Mouse (Mus musculus): ENCODE measurements around the gene Zbtb38. TPM values are rescaled to one million over a fixed set of nuclear protein-coding genes. Genes with fewer than 3 reads are reported as not detected.

Gene Zbtb38
- polyA plus RNA-seq, 1 experiment, result 0.01 TPM

DNA sequence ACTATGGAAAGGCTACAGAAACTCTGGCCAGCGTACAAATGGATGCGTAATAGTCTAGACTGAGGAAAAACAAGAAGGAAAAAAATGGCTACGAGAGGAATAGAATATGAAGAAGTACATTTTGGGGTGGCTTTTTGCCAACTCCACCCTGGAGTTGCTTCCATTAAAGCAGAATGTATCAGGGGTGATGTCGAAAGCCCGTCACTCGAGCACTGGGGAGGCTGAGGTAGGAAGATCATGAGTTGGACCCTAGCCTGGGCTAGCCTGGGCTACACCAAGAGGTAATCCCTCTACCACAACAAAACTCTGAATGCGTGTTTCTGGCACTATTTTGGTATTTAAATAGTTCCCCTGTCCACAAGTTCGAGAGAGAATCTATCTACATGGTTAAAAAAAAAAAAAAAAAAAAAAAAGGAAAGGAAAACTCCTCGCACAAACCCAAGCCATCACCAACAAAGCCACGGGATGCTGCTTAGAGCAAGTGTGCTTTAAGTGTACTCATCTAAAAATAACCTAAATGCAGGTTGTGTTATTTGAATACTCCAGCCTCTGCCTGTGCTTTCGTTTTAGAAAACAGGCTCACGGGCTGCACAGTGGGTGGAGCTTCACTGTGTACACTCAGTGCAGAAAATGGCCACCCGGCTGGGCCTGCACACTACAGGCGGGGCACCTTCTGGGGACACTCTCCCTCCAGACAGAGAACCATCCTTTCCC lies 39.7 kb downstream of the Zbtb38 start:
- no peaks in the 10 kb centered on the region for H3K9me3 ChIP-seq (ENCODE audit: control insufficient read depth, low read length)
- no peaks in the 10 kb centered on the region for H3K27me3 ChIP-seq (ENCODE audit: control insufficient read depth)
- H3K4me1 ChIP-seq (ENCODE audit: control insufficient read depth), result peaks cover 19% of the 10 kb centered on the region
- peak overlapping the region; percentile 64 for H3K4me3 ChIP-seq (replicated peaks)
- peaks cover 9% of the 10 kb centered on the region for H3K36me3 ChIP-seq (ENCODE audit: control insufficient read depth)
- TF ChIP-seq GATA1 (IDR thresholded peaks at IDR 0.05; ENCODE audit: low read length) (no peak), TAL1 (IDR thresholded peaks at IDR 0.05; ENCODE audit: low read length) (no peak; the same call in 2 of the 3 replicates)

DNA sequence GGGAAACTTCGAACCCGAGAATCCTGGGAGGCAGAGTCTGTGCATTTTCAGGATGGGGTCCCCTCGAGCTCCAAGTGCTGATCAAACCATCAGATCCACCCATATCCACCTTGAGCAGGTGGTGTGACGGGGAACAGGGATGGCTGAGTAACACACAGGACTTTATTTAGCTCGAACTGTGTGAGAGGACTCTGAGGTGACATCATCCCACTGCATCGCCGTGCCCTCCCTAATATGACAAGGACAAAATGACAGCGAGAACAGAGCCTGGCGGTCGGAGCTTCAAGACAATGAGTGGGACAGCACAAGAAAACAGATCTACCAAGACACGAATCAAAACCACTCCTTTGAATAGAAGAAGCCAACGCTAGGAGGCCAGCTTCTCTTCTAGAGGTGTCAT lies 40.6 kb downstream of the Zbtb38 start:
- Histone ChIP-seq H3K4me1 (ENCODE audit: control insufficient read depth) (peaks cover 19% of the 10 kb centered on the region), H3K4me3 (replicated peaks) (no peak overlapping the region), H3K27me3 (ENCODE audit: control insufficient read depth) (no peaks in the 10 kb centered on the region), H3K9me3 (ENCODE audit: control insufficient read depth, low read length) (no peaks in the 10 kb centered on the region), H3K36me3 (ENCODE audit: control insufficient read depth) (peaks cover 9% of the 10 kb centered on the region)
- TF ChIP-seq TAL1 (IDR thresholded peaks at IDR 0.05; ENCODE audit: low read length), result no peak
- no peak for TF ChIP-seq GATA1 (IDR thresholded peaks at IDR 0.05; ENCODE audit: low read length)

- H3K4me3 ChIP-seq (replicated peaks), result no peak overlapping the region
- H3K27me3 ChIP-seq (ENCODE audit: control insufficient read depth), result no peaks in the 10 kb centered on the region
- TF ChIP-seq GATA1 (IDR thresholded peaks at IDR 0.05; ENCODE audit: low read length), result no peak
- no peak for TF ChIP-seq TAL1 (IDR thresholded peaks at IDR 0.05; ENCODE audit: low read length)
- H3K9me3 ChIP-seq (ENCODE audit: control insufficient read depth, low read length), result no peaks in the 10 kb centered on the region
- peaks cover 9% of the 10 kb centered on the region for H3K36me3 ChIP-seq (ENCODE audit: control insufficient read depth)
- peaks cover 26% of the 10 kb centered on the region for H3K4me1 ChIP-seq (ENCODE audit: control insufficient read depth)
Observed at GRCm38 (mm10) chr9:96710241-96710946, 42.2 kb downstream of the Zbtb38 start.

DNA sequence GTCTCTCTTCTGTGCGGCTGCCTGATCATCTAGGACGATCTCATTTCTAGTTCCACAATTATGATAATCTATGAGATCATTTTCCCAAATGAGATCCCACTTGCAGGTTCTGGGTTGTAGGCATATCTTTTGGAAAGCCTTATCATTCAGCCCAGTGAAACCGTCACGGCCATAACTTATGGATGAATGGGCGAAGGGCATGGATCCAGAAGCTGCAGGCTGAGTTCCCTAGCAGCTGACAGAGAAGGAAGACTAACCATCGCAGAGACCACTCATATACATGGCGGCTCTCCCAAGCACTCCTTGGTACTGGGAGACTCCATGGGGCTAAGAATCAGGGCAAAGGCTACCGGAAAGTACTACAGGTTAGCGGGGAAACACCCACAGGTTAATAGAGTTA lies 43.7 kb downstream of the Zbtb38 start:
- TF ChIP-seq TAL1 (IDR thresholded peaks at IDR 0.05; ENCODE audit: low read length) (no peak), GATA1 (IDR thresholded peaks at IDR 0.05; ENCODE audit: low read length) (no peak)
- Histone ChIP-seq H3K4me1 (ENCODE audit: control insufficient read depth) (peaks cover 20% of the 10 kb centered on the region), H3K36me3 (ENCODE audit: control insufficient read depth) (peaks cover 5% of the 10 kb centered on the region; the same call in 1 of the 2 replicates), H3K9me3 (ENCODE audit: control insufficient read depth, low read length) (no peaks in the 10 kb centered on the region), H3K4me3 (replicated peaks) (no peak overlapping the region), H3K27me3 (ENCODE audit: control insufficient read depth) (no peaks in the 10 kb centered on the region)

GRCm38 (mm10) chr9:96707964-96708363 lies 44.7 kb downstream of the Zbtb38 start:
- H3K36me3 ChIP-seq (ENCODE audit: control insufficient read depth), result peaks cover 5% of the 10 kb centered on the region; the same call in 1 of the 2 replicates
- H3K4me1 ChIP-seq (ENCODE audit: control insufficient read depth), result peaks cover 14% of the 10 kb centered on the region
- H3K27me3 ChIP-seq (ENCODE audit: control insufficient read depth), result no peaks in the 10 kb centered on the region
- TF ChIP-seq TAL1 (IDR thresholded peaks at IDR 0.05; ENCODE audit: low read length), result no peak
- no peak for TF ChIP-seq GATA1 (IDR thresholded peaks at IDR 0.05; ENCODE audit: low read length)
- no peaks in the 10 kb centered on the region for H3K9me3 ChIP-seq (ENCODE audit: control insufficient read depth, low read length)
- no peak overlapping the region for H3K4me3 ChIP-seq (replicated peaks)

DNA sequence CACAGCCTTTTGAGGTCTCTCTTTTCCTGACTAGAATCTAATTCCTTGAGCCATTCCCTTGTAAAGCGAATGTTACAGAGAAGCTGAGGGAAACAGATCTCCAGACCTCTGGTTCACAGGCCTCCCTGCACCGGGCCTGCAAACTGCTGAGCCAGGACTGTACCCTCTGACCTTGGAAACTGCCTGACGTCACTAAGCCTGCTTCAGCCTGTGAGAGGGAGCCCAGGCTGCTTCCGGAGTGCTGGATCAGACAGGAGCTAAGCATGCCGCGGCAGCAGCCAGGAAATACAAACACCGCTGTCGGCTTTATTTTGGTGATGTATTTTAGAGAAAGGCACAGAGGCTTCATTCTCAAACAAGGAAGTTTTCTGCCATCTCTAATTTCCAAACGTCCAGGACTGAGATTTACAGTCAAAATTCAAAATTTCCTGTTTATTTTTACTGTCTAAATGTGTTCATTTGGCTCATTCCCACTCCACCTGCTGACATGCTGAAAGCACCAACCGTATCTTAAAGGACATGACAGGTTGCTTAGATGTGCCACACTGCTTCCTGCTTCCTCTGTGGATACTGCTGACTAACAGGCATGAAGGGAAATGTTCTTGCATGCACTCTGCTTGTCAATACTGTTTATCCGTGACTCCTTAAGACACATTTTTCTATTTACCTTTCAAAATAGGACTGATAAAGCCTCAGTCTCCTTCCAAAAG lies 46.9 kb downstream of the Zbtb38 start:
- Histone ChIP-seq H3K27me3 (ENCODE audit: control insufficient read depth) (no peaks in the 10 kb centered on the region), H3K4me3 (replicated peaks) (no peak overlapping the region), H3K4me1 (ENCODE audit: control insufficient read depth) (peaks cover 9% of the 10 kb centered on the region), H3K36me3 (ENCODE audit: control insufficient read depth) (peaks cover 7% of the 10 kb centered on the region; the same call in 1 of the 2 replicates), H3K9me3 (ENCODE audit: control insufficient read depth, low read length) (no peaks in the 10 kb centered on the region)
- TF ChIP-seq GATA1 (IDR thresholded peaks at IDR 0.05; ENCODE audit: low read length) (no peak), TAL1 (IDR thresholded peaks at IDR 0.05; ENCODE audit: low read length) (no peak)

GRCm38 (mm10) chr9:96704935-96705334 lies 47.7 kb downstream of the Zbtb38 start:
- Histone ChIP-seq H3K27me3 (ENCODE audit: control insufficient read depth) (no peaks in the 10 kb centered on the region), H3K9me3 (ENCODE audit: control insufficient read depth, low read length) (peaks cover 1% of the 10 kb centered on the region; the same call in 1 of the 2 replicates), H3K4me3 (replicated peaks) (no peak overlapping the region), H3K36me3 (ENCODE audit: control insufficient read depth) (peaks cover 8% of the 10 kb centered on the region; the same call in 1 of the 2 replicates), H3K4me1 (ENCODE audit: control insufficient read depth) (peaks cover 9% of the 10 kb centered on the region)
- TF ChIP-seq TAL1 (IDR thresholded peaks at IDR 0.05; ENCODE audit: low read length), result no peak

DNA sequence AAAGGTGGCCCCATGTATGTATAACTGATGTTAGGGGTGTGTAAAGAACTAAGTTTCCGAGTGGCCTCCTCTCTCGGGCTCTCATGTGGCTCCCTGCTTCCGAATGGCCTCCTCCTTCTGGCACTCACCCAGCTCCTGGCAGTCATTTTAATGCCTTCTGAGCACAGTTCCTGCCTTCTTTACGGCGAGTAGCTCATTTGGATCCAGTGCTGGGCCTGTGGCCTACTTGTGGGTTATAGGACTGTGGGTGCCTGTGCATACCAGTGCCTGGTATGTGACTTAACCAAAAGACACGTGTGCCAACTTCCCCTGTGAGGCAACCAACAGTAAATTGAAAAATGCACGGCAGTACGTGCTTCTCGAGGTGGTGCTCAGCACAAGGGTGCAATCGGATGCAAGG lies 50.7 kb downstream of the Zbtb38 start:
- Histone ChIP-seq H3K36me3 (ENCODE audit: control insufficient read depth) (peaks cover 14% of the 10 kb centered on the region; the same call in 1 of the 2 replicates), H3K4me1 (ENCODE audit: control insufficient read depth) (peaks cover 9% of the 10 kb centered on the region)
- TF ChIP-seq GATA1 (IDR thresholded peaks at IDR 0.05; ENCODE audit: low read length), result no peak
- TF ChIP-seq TAL1 (IDR thresholded peaks at IDR 0.05; ENCODE audit: low read length), result no peak

More for the DNA sequence above, 50.7 kb downstream of the Zbtb38 start:
- Histone ChIP-seq H3K27me3 (ENCODE audit: control insufficient read depth) (no peaks in the 10 kb centered on the region), H3K9me3 (ENCODE audit: control insufficient read depth, low read length) (peaks cover 10% of the 10 kb centered on the region), H3K4me3 (replicated peaks) (no peak overlapping the region)
